Mouse (Mus musculus) adipose tissue, adult 10 weeks (tissue): ENCODE measurements around the gene Far2. TPM values are rescaled to one million over a fixed set of nuclear protein-coding genes. Genes with fewer than 3 reads are reported as not detected.

Source experiments
- polyA plus RNA-seq: library from polyadenylated mRNA; stranded (reverse); fragments of 350-450 nt; fragmentation: Illumina TruSeq; extraction: RNeasy Lipid Tissue Mini Kit (QIAGEN cat#74804); gene quantifications from one replicate; pipeline ENCODE4 v1.2.3, GENCODE M21; 2014; ENCODE audit warnings: low read depth, low replicate concordance

Far2 gene
- not detected for polyA plus RNA-seq

DNA sequence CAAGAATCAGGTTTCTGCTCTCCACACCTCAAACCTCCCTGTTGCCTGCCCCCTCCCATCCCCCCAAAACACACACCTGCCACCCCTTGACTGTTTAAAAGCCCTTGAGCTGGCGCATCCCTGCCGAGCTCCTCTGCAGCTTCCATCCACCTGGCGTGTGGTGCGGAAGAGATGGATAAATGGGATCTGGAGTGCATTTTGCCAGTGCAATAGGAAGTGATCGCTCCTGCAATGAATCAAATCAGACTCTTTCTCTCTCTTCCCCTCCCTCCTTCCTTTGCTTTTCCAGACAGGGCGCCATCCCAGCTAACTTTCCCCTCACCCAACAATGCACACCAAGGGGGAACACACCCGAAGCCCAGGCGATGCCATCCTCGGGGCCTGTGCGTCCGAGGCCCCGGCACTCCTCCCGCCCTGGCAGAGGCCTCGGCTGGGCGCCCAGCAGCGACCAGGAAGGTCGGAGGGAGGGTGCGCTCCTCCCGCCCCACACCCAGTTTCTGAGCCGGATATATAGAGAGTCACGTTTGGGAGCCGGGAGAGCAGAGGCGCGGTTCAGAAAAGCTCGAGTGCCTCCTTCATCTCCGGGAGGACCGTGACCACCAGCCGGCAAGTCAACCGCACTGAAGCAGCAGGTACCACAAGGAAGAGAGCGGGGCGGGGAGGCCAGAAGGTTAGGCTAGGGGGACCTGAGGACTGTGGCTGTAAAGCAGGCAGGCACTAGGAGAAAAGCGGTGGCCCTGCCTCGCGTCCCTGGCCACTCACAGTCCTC lies at the start of gene Far2:
Gene Far2, plus strand, starts transcription at position 379 of the 769 bp plus-strand sequence.

DNA sequence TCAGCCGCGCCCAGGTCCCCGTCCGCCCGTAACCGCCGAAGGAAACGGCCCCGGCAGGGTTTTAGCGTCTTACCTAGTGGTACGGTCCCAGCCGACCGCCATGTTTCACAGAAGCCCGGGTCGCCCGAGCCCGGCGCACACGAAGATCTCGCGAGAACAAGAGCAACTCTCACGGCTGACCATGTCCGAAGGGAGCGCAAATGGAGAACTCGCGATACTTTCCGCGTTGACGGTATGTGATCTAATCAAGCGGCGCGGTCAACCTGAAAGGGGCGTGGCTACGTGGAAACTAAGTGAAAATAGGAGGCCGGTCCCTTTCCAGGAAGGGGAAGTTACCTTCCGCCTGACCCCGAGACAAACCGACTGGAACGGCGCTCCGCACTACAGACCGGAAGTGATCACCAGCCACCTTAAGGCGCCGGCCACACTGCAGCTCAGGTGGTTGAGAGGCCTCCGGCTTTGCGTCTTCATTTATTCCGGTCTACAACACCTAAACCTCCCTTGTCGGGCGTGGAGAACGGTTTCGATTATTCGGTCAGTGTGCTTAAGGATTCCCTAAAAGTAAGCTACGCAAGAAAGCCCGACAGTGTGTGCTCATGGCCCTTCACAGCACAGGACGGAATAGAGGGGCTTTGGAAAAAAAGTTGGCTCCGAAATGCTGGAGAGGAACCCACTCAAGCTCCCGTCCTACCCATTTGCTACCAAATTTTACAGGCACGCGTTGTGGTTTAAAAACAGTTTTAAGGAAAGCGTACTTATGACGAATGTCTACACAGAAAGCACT lies 165.0 kb downstream of the Far2 start, which contains the start of gene Ergic2:
Gene Ergic2, minus strand, starts transcription at position 478 of the 784 bp plus-strand sequence.

Other genes starting within 250 kb of the Far2 start
- gene Ergic2, start 165.1 kb downstream of the Far2 start, polyA plus RNA-seq: 97.1 TPM